Mouse (Mus musculus): ENCODE data around the gene Ldb3.

- TF ChIP-seq CTCF (IDR thresholded peaks at IDR 0.05; ENCODE audit: borderline replicate concordance, extremely low read depth, insufficient read depth, insufficient read length), result no peak
- TF ChIP-seq POLR2A (IDR thresholded peaks at IDR 0.05; ENCODE audit: borderline replicate concordance, extremely low read depth, insufficient read depth, insufficient read length, poor library complexity, severe bottlenecking), result no peak
These were observed 84.1 kb downstream of the Ldb3 start for GRCm38 (mm10) chr14:34504377-34504776.

Measured in brain, embryonic 14.5 days (tissue).